7 mouse cellular contexts compared by ENCODE assay signal in the genomic region with DNA sequence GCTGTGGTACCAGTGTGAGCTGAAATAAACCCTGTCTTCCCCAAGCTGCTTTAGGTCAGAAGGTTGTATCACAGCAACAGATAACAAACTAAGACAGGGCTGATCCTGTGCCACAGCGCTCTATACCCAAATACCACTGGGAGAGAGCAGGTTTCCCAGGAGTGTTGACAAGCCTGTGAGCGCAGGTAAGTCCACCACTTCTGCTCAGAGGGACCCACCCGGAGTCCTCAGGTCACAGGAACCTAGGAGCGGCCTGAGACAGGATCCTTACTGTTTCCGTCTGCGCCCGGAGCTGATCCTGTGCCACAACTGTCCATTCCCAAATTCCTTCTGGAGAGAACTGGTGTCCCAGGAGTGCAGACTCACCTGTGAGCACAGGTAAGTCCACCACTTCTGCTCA.
DNase-seq lines count a peak whose midpoint lies in the region; ATAC-seq and TF ChIP-seq lines count a peak whose summit lies in the region.
"Not testable (repeated sequence)": the region's sequence is repeated elsewhere in the genome, so short reads cannot be mapped to it uniquely, and the experiment has no call there.

No protein-coding gene starts in this region.

- not testable (repeated sequence) for H3K4me3 ChIP-seq in heart, embryonic 15.5 days; intestine, postnatal 0 days (ENCODE audit: low read depth, low read length); kidney, postnatal 0 days (replicated peaks; ENCODE audit: low read depth, low read length); lung, embryonic 15.5 days; midbrain, embryonic 14.5 days (replicated peaks; ENCODE audit: low read depth, low read length); stomach, postnatal 0 days (ENCODE audit: low read depth, low read length)

- not testable (repeated sequence) for H3K9me3 ChIP-seq in heart, embryonic 15.5 days (replicated peaks); intestine, postnatal 0 days (ENCODE audit: control insufficient read depth); kidney, postnatal 0 days (replicated peaks; ENCODE audit: low read length); lung, embryonic 15.5 days; midbrain, embryonic 14.5 days (ENCODE audit: control insufficient read depth, low read length); stomach, postnatal 0 days (ENCODE audit: control insufficient read depth, low read length)

- not testable (repeated sequence) for H3K4me2 ChIP-seq in heart, embryonic 15.5 days; intestine, postnatal 0 days (replicated peaks; ENCODE audit: low read depth); kidney, postnatal 0 days (ENCODE audit: low read length); lung, embryonic 15.5 days; midbrain, embryonic 14.5 days (ENCODE audit: low read length); stomach, postnatal 0 days (replicated peaks; ENCODE audit: low read depth)

- not testable (repeated sequence) for H3K9ac ChIP-seq in heart, embryonic 15.5 days; intestine, postnatal 0 days (ENCODE audit: low read depth, low read length); kidney, postnatal 0 days (ENCODE audit: low read depth, low read length); lung, embryonic 15.5 days; midbrain, embryonic 14.5 days (replicated peaks; ENCODE audit: low read length); stomach, postnatal 0 days (ENCODE audit: low read length)

- not testable (repeated sequence) for TF ChIP-seq EP300 in stomach, postnatal 0 days (optimal IDR thresholded peaks at IDR 0.05)

- ATAC-seq in heart, embryonic 15.5 days (replicated peaks; ENCODE audit: insufficient number of reproducible peaks, insufficient read depth, low FRiP score, low read depth), result 0 out of 2 replicates have a peak, but pooled peaks have one; percentile 14
- peak; percentile 41; the same call in 1 of the 2 replicates for ATAC-seq in intestine, postnatal 0 days
- ATAC-seq in kidney, postnatal 0 days (replicated peaks; ENCODE audit: low FRiP score, low read depth), result peak; percentile 73
- ATAC-seq in lung, embryonic 15.5 days (ENCODE audit: borderline replicate concordance, extremely low read depth, low FRiP score, low TSS enrichment), result peak; percentile 65
- ATAC-seq in midbrain, embryonic 14.5 days (ENCODE audit: low FRiP score, low TSS enrichment), result peak; percentile 43; the same call in 1 of the 2 replicates
- ATAC-seq in stomach, postnatal 0 days (ENCODE audit: low FRiP score, low TSS enrichment), result 0 out of 2 replicates have a peak, but pooled peaks have one; percentile 12

- H3K4me1 ChIP-seq in heart, embryonic 15.5 days (replicated peaks); intestine, postnatal 0 days (replicated peaks; ENCODE audit: control insufficient read depth, insufficient read depth, low read length); kidney, postnatal 0 days (replicated peaks; ENCODE audit: insufficient read depth, low read length); lung, embryonic 15.5 days; midbrain, embryonic 14.5 days (ENCODE audit: control insufficient read depth, insufficient read depth, low read length); stomach, postnatal 0 days (replicated peaks; ENCODE audit: control insufficient read depth, insufficient read depth): not testable (repeated sequence)

- TF ChIP-seq CTCF in intestine, postnatal 0 days (IDR thresholded peaks at IDR 0.05; ENCODE audit: low read depth); kidney, postnatal 0 days (IDR thresholded peaks at IDR 0.05; ENCODE audit: low read depth); stomach, postnatal 0 days (IDR thresholded peaks at IDR 0.05; ENCODE audit: low read depth): not testable (repeated sequence)

- H3K27ac ChIP-seq in heart, embryonic 15.5 days; intestine, postnatal 0 days (ENCODE audit: low read depth, low read length); kidney, postnatal 0 days; lung, embryonic 15.5 days; midbrain, embryonic 14.5 days (replicated peaks; ENCODE audit: low read depth, low read length); stomach, postnatal 0 days (replicated peaks): not testable (repeated sequence)

- WGBS in heart, embryonic 15.5 days, result 76% methylated on average over 7 of the region's 7 CpGs
- WGBS in intestine, postnatal 0 days, result 83% methylated on average over 7 of the region's 7 CpGs
- WGBS in kidney, postnatal 0 days, result 82% methylated on average over 7 of the region's 7 CpGs
- 84% methylated on average over 7 of the region's 7 CpGs for WGBS in lung, embryonic 15.5 days
- WGBS in midbrain, embryonic 14.5 days, result 89% methylated on average over 7 of the region's 7 CpGs
- WGBS in stomach, postnatal 0 days, result 84% methylated on average over 7 of the region's 7 CpGs

- peak; percentile 59 for DNase-seq in heart, adult 11 months
- DNase-seq in kidney, postnatal 0 days (ENCODE audit: low spot score); midbrain, embryonic 14.5 days; stomach, postnatal 0 days (ENCODE audit: low spot score): not testable (repeated sequence)

- H3K36me3 ChIP-seq in heart, embryonic 15.5 days; intestine, postnatal 0 days (ENCODE audit: control insufficient read depth, insufficient read depth); kidney, postnatal 0 days (ENCODE audit: insufficient read depth, low read length); lung, embryonic 15.5 days; midbrain, embryonic 14.5 days (ENCODE audit: control insufficient read depth, insufficient read depth, low read length); stomach, postnatal 0 days (ENCODE audit: control insufficient read depth, insufficient read depth, low read length): not testable (repeated sequence)

- H3K27me3 ChIP-seq in heart, embryonic 15.5 days; intestine, postnatal 0 days (replicated peaks; ENCODE audit: control insufficient read depth, insufficient read depth, low read length); kidney, postnatal 0 days (ENCODE audit: insufficient read depth, low read length); lung, embryonic 15.5 days; midbrain, embryonic 14.5 days (ENCODE audit: control insufficient read depth, insufficient read depth, low read length); stomach, postnatal 0 days (ENCODE audit: control insufficient read depth, insufficient read depth, low read length): not testable (repeated sequence)

Comparison
In these comparisons a context has a peak if more than half of its experiments do, and no peak if none do; other contexts are left out.
1. ATAC-seq: peak in every context shown above with its lines; median percentile 73 in kidney, postnatal 0 days; 65 in lung, embryonic 15.5 days; 43 in midbrain, embryonic 14.5 days; 41 in intestine, postnatal 0 days; 14 in heart, embryonic 15.5 days; 12 in stomach, postnatal 0 days.